Mouse (Mus musculus) thymus, adult 2 months (tissue): ENCODE results near the gene Gm20388.

Experiments
- CTCF ChIP-seq: fragments of 200-500 bp; IDR thresholded peaks from 2 replicates; pipeline ENCODE4 v1.5.1; 2012; ENCODE audit warnings: mild to moderate bottlenecking, control low read depth, low read length, moderate library complexity, borderline replicate concordance; ENCODE audit not compliant: control insufficient read depth, poor library complexity, insufficient read depth; ENCODE audit errors: extremely low read depth
- POLR2A ChIP-seq: fragments of 200-500 bp; IDR thresholded peaks from 2 replicates; pipeline ENCODE4 v1.6.1; 2012; ENCODE audit warnings: mild to moderate bottlenecking, low read length, control low read depth, moderate library complexity; ENCODE audit not compliant: control insufficient read depth, poor library complexity, insufficient read depth; ENCODE audit errors: extremely low read depth

DNA sequence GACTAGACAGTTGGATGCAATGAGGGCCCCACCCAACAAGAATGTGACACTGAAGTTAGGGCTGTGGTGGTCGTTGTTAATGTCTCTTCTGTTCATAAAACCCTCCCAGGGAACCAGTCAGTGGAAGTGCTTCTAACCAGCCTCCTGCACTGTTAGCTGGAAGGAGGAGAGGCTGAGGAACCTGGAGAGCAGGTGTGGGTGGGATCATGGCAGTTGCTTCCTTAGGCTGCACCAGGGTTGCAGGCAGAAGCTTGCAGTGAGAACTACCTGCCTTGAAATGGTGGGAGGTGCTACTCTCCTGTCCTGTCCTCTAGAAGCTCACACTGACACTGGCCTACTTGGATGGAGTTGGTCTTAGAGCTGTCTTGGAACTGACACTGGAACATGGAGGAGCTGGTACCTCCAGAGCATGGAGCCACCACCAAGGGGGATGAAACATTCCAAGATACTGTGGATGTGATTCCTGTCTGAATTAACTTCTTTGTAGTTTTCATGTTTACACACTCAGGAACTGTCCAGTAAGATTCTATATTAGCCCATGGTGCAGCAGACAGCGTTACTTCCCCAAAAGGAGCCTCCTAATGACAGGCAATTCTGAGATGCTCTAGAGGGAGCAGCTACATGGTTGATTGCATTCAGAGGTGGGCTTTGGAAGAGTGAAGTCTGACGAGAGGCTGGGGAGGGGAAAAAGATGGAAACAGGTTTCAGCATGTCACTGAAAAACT, 2043.3 kb downstream of the Gm20388 start:
- TF ChIP-seq CTCF (no peak), POLR2A (no peak)
